16 mouse cellular contexts compared by ENCODE assay signal in genomic region chr15:77129154-77129553, GRCm38 (mm10).
"Had no signal": no experiment of that assay in that cellular context is flagged by ENCODE, and none has a peak within 500 bp of the region (broad histone marks: within the 10 kb centered on the region; RNA-seq: fewer than 3 reads in every experiment).

No protein-coding gene starts in this region.

- H3K4me2 ChIP-seq: neural tube, embryonic 12.5 days; neural tube, embryonic 13.5 days; neural tube, embryonic 15.5 days; stomach, embryonic 15.5 days had no signal

- H3K4me1 ChIP-seq: neural tube, embryonic 12.5 days; stomach, embryonic 15.5 days had no signal

- DNase-seq: retina, postnatal 1 day; right cerebral cortex, adult 18-20 months; right cerebral cortex, postnatal 14 days; right cerebral cortex, postnatal 25 days; right cerebral cortex, postnatal 4 days; spleen, adult 18-20 months; thymus, adult 18-20 months; thymus, adult 2 months; thymus, postnatal 14 days; thymus, postnatal 25 days; thymus, postnatal 36 days; thymus, postnatal 4 days had no signal

- H3K27ac ChIP-seq: neural tube, embryonic 12.5 days; neural tube, embryonic 13.5 days; neural tube, embryonic 15.5 days; stomach, embryonic 15.5 days had no signal

- H3K9ac ChIP-seq: neural tube, embryonic 12.5 days; neural tube, embryonic 13.5 days; neural tube, embryonic 15.5 days; stomach, embryonic 15.5 days had no signal

- H3K27me3 ChIP-seq: neural tube, embryonic 12.5 days; neural tube, embryonic 13.5 days; neural tube, embryonic 15.5 days; stomach, embryonic 15.5 days had no signal

- H3K9me3 ChIP-seq: neural tube, embryonic 12.5 days; neural tube, embryonic 13.5 days; neural tube, embryonic 15.5 days; stomach, embryonic 15.5 days had no signal

- H3K4me3 ChIP-seq: neural tube, embryonic 12.5 days; neural tube, embryonic 13.5 days; neural tube, embryonic 15.5 days; stomach, embryonic 15.5 days had no signal
